8 mouse cellular contexts compared by ENCODE assay signal in the genomic region with DNA sequence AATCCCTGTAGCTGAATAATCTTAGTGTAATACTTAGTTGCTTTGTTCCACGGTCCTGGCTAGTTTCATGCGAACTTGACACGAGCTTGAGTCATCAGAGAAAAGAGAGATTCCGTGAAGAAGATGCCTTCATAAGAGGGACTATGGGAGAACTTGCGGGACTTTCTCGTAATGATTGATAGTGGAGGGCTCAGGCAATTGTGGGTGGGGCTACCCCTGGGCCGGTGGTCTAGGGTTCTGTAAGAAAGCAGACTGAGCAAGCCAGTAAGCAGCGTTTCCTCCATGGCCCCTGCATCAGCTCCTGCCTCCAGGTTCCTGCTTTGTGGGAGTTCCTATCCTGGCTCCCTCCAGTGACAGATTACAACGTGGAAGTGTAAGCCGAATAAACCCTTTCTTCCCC. TPM values are rescaled to one million over a fixed set of nuclear protein-coding genes. Genes with fewer than 3 reads are reported as not detected.
DNase-seq lines count a peak whose midpoint lies in the region; ATAC-seq lines count a peak whose summit lies in the region.

No protein-coding gene starts in this region.

- DNase-seq in neural tube, embryonic 11.5 days (ENCODE audit: low spot score): peak; percentile 20
- no peak for DNase-seq in neural tube, embryonic 10.5 days (ENCODE audit: extremely low spot score, low spot score)
- DNase-seq in yolk sac, embryonic 10.5 days (ENCODE audit: low spot score): no peak
- DNase-seq in adrenal gland, postnatal 25 days: no peak
- DNase-seq in adipocyte (ENCODE audit: low spot score): no peak

- H3K4me1 ChIP-seq in erythroblast, embryonic 14.5 days (ENCODE audit: control insufficient read depth): peaks cover 35% of the 10 kb centered on the region
- H3K4me1 ChIP-seq in neural tube, embryonic 11.5 days (ENCODE audit: control insufficient read depth, insufficient read depth, low read length): no peaks in the 10 kb centered on the region
- peaks cover 12% of the 10 kb centered on the region for H3K4me1 ChIP-seq in limb, embryonic 12.5 days (replicated peaks)

- no peaks in the 10 kb centered on the region for H3K36me3 ChIP-seq in erythroblast, embryonic 14.5 days (ENCODE audit: control insufficient read depth)
- no peaks in the 10 kb centered on the region for H3K36me3 ChIP-seq in neural tube, embryonic 11.5 days (ENCODE audit: control insufficient read depth, insufficient read depth, low read length)
- H3K36me3 ChIP-seq in limb, embryonic 12.5 days: 0 out of 2 replicates have a peak, but pooled peaks cover 1% of the 10 kb centered on the region

- no peak overlapping the region for H3K27ac ChIP-seq in neural tube, embryonic 11.5 days (ENCODE audit: low read depth, low read length)
- H3K27ac ChIP-seq in limb, embryonic 12.5 days: no peak overlapping the region

- WGBS in neural tube, embryonic 11.5 days: 34% methylated on average over 10 of the region's 10 CpGs
- 29% methylated on average over 10 of the region's 10 CpGs for WGBS in limb, embryonic 12.5 days

- H3K9ac ChIP-seq in neural tube, embryonic 11.5 days (ENCODE audit: low read length): no peak overlapping the region
- H3K9ac ChIP-seq in limb, embryonic 12.5 days (replicated peaks): no peak overlapping the region

- no peak for ATAC-seq in erythroblast, adult 5-6 weeks (replicated peaks; ENCODE audit: low FRiP score, poor library complexity, severe bottlenecking)
- ATAC-seq in neural tube, embryonic 11.5 days (ENCODE audit: insufficient read depth, low FRiP score, low TSS enrichment): no peak
- ATAC-seq in limb, embryonic 12.5 days (ENCODE audit: insufficient number of reproducible peaks, insufficient read depth, low FRiP score, low TSS enrichment, low read depth): no peak

- peak overlapping the region; percentile 81 for H3K4me3 ChIP-seq in erythroblast, embryonic 14.5 days (replicated peaks)
- H3K4me3 ChIP-seq in neural tube, embryonic 11.5 days (ENCODE audit: low read depth, low read length): no peak overlapping the region
- peak overlapping the region; percentile 68 for H3K4me3 ChIP-seq in limb, embryonic 12.5 days (replicated peaks)

- peak overlapping the region; percentile 61 for H3K4me2 ChIP-seq in neural tube, embryonic 11.5 days (ENCODE audit: low read depth)
- peak overlapping the region; percentile 73 for H3K4me2 ChIP-seq in limb, embryonic 12.5 days

- no peaks in the 10 kb centered on the region for H3K9me3 ChIP-seq in erythroblast, embryonic 14.5 days (ENCODE audit: control insufficient read depth, low read length)
- no peaks in the 10 kb centered on the region for H3K9me3 ChIP-seq in neural tube, embryonic 11.5 days (ENCODE audit: control insufficient read depth, low read length)
- no peaks in the 10 kb centered on the region for H3K9me3 ChIP-seq in limb, embryonic 12.5 days

- H3K27me3 ChIP-seq in erythroblast, embryonic 14.5 days (ENCODE audit: control insufficient read depth): peaks cover 4% of the 10 kb centered on the region
- H3K27me3 ChIP-seq in neural tube, embryonic 11.5 days (ENCODE audit: control insufficient read depth, insufficient read depth, low read length): no peaks in the 10 kb centered on the region
- no peaks in the 10 kb centered on the region; the same call in 1 of the 2 replicates for H3K27me3 ChIP-seq in limb, embryonic 12.5 days

RNA-seq across cellular contexts. Expression of a gene that starts 0.8 kb away (rescaled TPM):
- polyA plus RNA-seq in erythroblast, embryonic 14.5 days (2012): 0.06 and 0.08 TPM in 2 replicates
- 1.7 TPM in 1 of 2 replicates, not detected in the other for total RNA-seq in erythroblast, adult 5-6 weeks (2015; ENCODE audit: low replicate concordance)
- total RNA-seq in erythroblast, adult 5-6 weeks (2017; ENCODE audit: low replicate concordance): 0.85 TPM in 1 of 2 replicates, not detected in the other
- polyA plus RNA-seq in neural tube, embryonic 11.5 days (2014; fragmentation: Nextera tagmentation; extraction: Ambion mirVana): 3.6 and 4.5 TPM in 2 replicates
- 5.9 TPM in 2 replicates for polyA plus RNA-seq in limb, embryonic 12.5 days (2016; fragmentation: Nextera tagmentation; extraction: Ambion mirVana)
- 7.8 and 10.7 TPM in 2 replicates for total RNA-seq in adrenal gland, postnatal 25 days (2021)

RNA-seq across cellular contexts. Expression of a gene that starts 7.7 kb away (rescaled TPM):
- 0.01 and 0.02 TPM in 2 replicates for polyA plus RNA-seq in erythroblast, embryonic 14.5 days (2012)
- 0.19 and 4.0 TPM in 2 replicates for total RNA-seq in erythroblast, adult 5-6 weeks (2015; ENCODE audit: low replicate concordance)
- 0.09 and 0.14 TPM in 2 replicates for total RNA-seq in erythroblast, adult 5-6 weeks (2017; ENCODE audit: low replicate concordance)
- polyA plus RNA-seq in neural tube, embryonic 11.5 days (2014; fragmentation: Nextera tagmentation; extraction: Ambion mirVana): 0.23 and 0.66 TPM in 2 replicates
- polyA plus RNA-seq in limb, embryonic 12.5 days (2016; fragmentation: Nextera tagmentation; extraction: Ambion mirVana): 1.2 and 1.3 TPM in 2 replicates
- 0.33 and 0.38 TPM in 2 replicates for total RNA-seq in adrenal gland, postnatal 25 days (2021)

RNA-seq across cellular contexts. Expression of a gene that starts 43.8 kb away (rescaled TPM):
- 9.0 and 11.2 TPM in 2 replicates for polyA plus RNA-seq in erythroblast, embryonic 14.5 days (2012)
- 7.1 and 14.0 TPM in 2 replicates for total RNA-seq in erythroblast, adult 5-6 weeks (2015; ENCODE audit: low replicate concordance)
- 3.3 and 4.5 TPM in 2 replicates for total RNA-seq in erythroblast, adult 5-6 weeks (2017; ENCODE audit: low replicate concordance)
- 109 and 123 TPM in 2 replicates for polyA plus RNA-seq in neural tube, embryonic 11.5 days (2014; fragmentation: Nextera tagmentation; extraction: Ambion mirVana)
- 69.0 and 81.6 TPM in 2 replicates for polyA plus RNA-seq in limb, embryonic 12.5 days (2016; fragmentation: Nextera tagmentation; extraction: Ambion mirVana)
- total RNA-seq in adrenal gland, postnatal 25 days (2021): 67.8 and 70.3 TPM in 2 replicates
